Mouse (Mus musculus): Measurements from ENCODE around the gene Zfp507. TPM values are rescaled to one million over a fixed set of nuclear protein-coding genes. Genes with fewer than 3 reads are reported as not detected.

Gene Zfp507
- polyA plus RNA-seq, 1 experiment from 2014 or later, result 20.2 TPM

- Histone ChIP-seq H3K9ac (replicated peaks; ENCODE audit: low read depth, low read length) (no peak overlapping the region), H3K27ac (ENCODE audit: low read length) (no peak overlapping the region), H3K4me3 (ENCODE audit: low read depth, low read length) (no peak overlapping the region), H3K9me3 (ENCODE audit: control insufficient read depth, low read depth, low read length) (no peaks in the 10 kb centered on the region), H3K4me2 (replicated peaks; ENCODE audit: low read depth, low read length) (no peak overlapping the region), H3K36me3 (ENCODE audit: control insufficient read depth, insufficient read depth, low read length) (peaks cover 18% of the 10 kb centered on the region), H3K4me1 (ENCODE audit: control insufficient read depth, insufficient read depth, low read length) (no peaks in the 10 kb centered on the region), H3K27me3 (ENCODE audit: control insufficient read depth, insufficient read depth, low read length) (no peaks in the 10 kb centered on the region)
- WGBS, result 79% methylated on average over 7 of the region's 7 CpGs
- ATAC-seq (ENCODE audit: insufficient number of reproducible peaks, insufficient read depth, low FRiP score, low read depth), result no peak
Observed at GRCm38 (mm10) chr7:35770122-35770521, 32.7 kb downstream of the Zfp507 start.

GRCm38 (mm10) chr7:35764461-35764860 lies 38.3 kb downstream of the Zfp507 start:
- Histone ChIP-seq H3K4me3 (ENCODE audit: low read depth, low read length) (no peak overlapping the region), H3K36me3 (ENCODE audit: control insufficient read depth, insufficient read depth, low read length) (no peaks in the 10 kb centered on the region), H3K9ac (replicated peaks; ENCODE audit: low read depth, low read length) (no peak overlapping the region), H3K4me1 (ENCODE audit: control insufficient read depth, insufficient read depth, low read length) (no peaks in the 10 kb centered on the region), H3K9me3 (ENCODE audit: control insufficient read depth, low read depth, low read length) (no peaks in the 10 kb centered on the region), H3K27ac (ENCODE audit: low read length) (no peak overlapping the region), H3K4me2 (replicated peaks; ENCODE audit: low read depth, low read length) (no peak overlapping the region), H3K27me3 (ENCODE audit: control insufficient read depth, insufficient read depth, low read length) (no peaks in the 10 kb centered on the region)
- WGBS, result 88% methylated on average over 11 of the region's 11 CpGs
- ATAC-seq (ENCODE audit: insufficient number of reproducible peaks, insufficient read depth, low FRiP score, low read depth), result no peak

GRCm38 (mm10) chr7:35761801-35762200 lies 41.0 kb downstream of the Zfp507 start:
- no peaks in the 10 kb centered on the region for H3K36me3 ChIP-seq (ENCODE audit: control insufficient read depth, insufficient read depth, low read length)
- no peaks in the 10 kb centered on the region for H3K27me3 ChIP-seq (ENCODE audit: control insufficient read depth, insufficient read depth, low read length)
- no peak overlapping the region for H3K4me2 ChIP-seq (replicated peaks; ENCODE audit: low read depth, low read length)
- 65% methylated on average over 5 of the region's 5 CpGs for WGBS
- no peak overlapping the region for H3K27ac ChIP-seq (ENCODE audit: low read length)
- no peaks in the 10 kb centered on the region for H3K4me1 ChIP-seq (ENCODE audit: control insufficient read depth, insufficient read depth, low read length)
- no peaks in the 10 kb centered on the region for H3K9me3 ChIP-seq (ENCODE audit: control insufficient read depth, low read depth, low read length)
- H3K9ac ChIP-seq (replicated peaks; ENCODE audit: low read depth, low read length), result no peak overlapping the region
- no peak for ATAC-seq (ENCODE audit: insufficient number of reproducible peaks, insufficient read depth, low FRiP score, low read depth)
- H3K4me3 ChIP-seq (ENCODE audit: low read depth, low read length), result no peak overlapping the region

GRCm38 (mm10) chr7:35759602-35760001 lies 43.2 kb downstream of the Zfp507 start:
- Histone ChIP-seq H3K9ac (replicated peaks; ENCODE audit: low read depth, low read length) (no peak overlapping the region), H3K4me2 (replicated peaks; ENCODE audit: low read depth, low read length) (no peak overlapping the region), H3K27ac (ENCODE audit: low read length) (no peak overlapping the region), H3K4me1 (ENCODE audit: control insufficient read depth, insufficient read depth, low read length) (no peaks in the 10 kb centered on the region; the same call in 1 of the 2 replicates), H3K4me3 (ENCODE audit: low read depth, low read length) (no peak overlapping the region), H3K36me3 (ENCODE audit: control insufficient read depth, insufficient read depth, low read length) (no peaks in the 10 kb centered on the region), H3K27me3 (ENCODE audit: control insufficient read depth, insufficient read depth, low read length) (no peaks in the 10 kb centered on the region), H3K9me3 (ENCODE audit: control insufficient read depth, low read depth, low read length) (no peaks in the 10 kb centered on the region)
- no peak for ATAC-seq (ENCODE audit: insufficient number of reproducible peaks, insufficient read depth, low FRiP score, low read depth)
- WGBS, result 17% methylated on average over 2 of the region's 2 CpGs

GRCm38 (mm10) chr7:35756510-35757440 lies 46.0 kb downstream of the Zfp507 start:
- Histone ChIP-seq H3K36me3 (ENCODE audit: control insufficient read depth, insufficient read depth, low read length) (peaks cover under 1% of the 10 kb centered on the region; the same call in 1 of the 2 replicates), H3K9me3 (ENCODE audit: control insufficient read depth, low read depth, low read length) (no peaks in the 10 kb centered on the region), H3K9ac (replicated peaks; ENCODE audit: low read depth, low read length) (no peak overlapping the region), H3K4me2 (replicated peaks; ENCODE audit: low read depth, low read length) (no peak overlapping the region), H3K4me1 (ENCODE audit: control insufficient read depth, insufficient read depth, low read length) (peaks cover 6% of the 10 kb centered on the region), H3K4me3 (ENCODE audit: low read depth, low read length) (no peak overlapping the region), H3K27ac (ENCODE audit: low read length) (no peak overlapping the region), H3K27me3 (ENCODE audit: control insufficient read depth, insufficient read depth, low read length) (no peaks in the 10 kb centered on the region)
- WGBS, result 40% methylated on average over 14 of the region's 14 CpGs
- no peak for ATAC-seq (ENCODE audit: insufficient number of reproducible peaks, insufficient read depth, low FRiP score, low read depth)

- no peak for ATAC-seq (ENCODE audit: insufficient number of reproducible peaks, insufficient read depth, low FRiP score, low read depth)
- no peaks in the 10 kb centered on the region for H3K27me3 ChIP-seq (ENCODE audit: control insufficient read depth, insufficient read depth, low read length)
- H3K4me1 ChIP-seq (ENCODE audit: control insufficient read depth, insufficient read depth, low read length), result peaks cover 6% of the 10 kb centered on the region
- WGBS, result 69% methylated on average over 4 of the region's 4 CpGs
- peaks cover 10% of the 10 kb centered on the region; the same call in 1 of the 2 replicates for H3K36me3 ChIP-seq (ENCODE audit: control insufficient read depth, insufficient read depth, low read length)
- peak overlapping the region; percentile 95 for H3K4me2 ChIP-seq (replicated peaks; ENCODE audit: low read depth, low read length)
- no peak overlapping the region for H3K27ac ChIP-seq (ENCODE audit: low read length)
- no peak overlapping the region; the same call in 1 of the 2 replicates for H3K9ac ChIP-seq (replicated peaks; ENCODE audit: low read depth, low read length)
- H3K4me3 ChIP-seq (ENCODE audit: low read depth, low read length), result peak overlapping the region; percentile 93
- H3K9me3 ChIP-seq (ENCODE audit: control insufficient read depth, low read depth, low read length), result no peaks in the 10 kb centered on the region
Observed at GRCm38 (mm10) chr7:35754886-35755168, 48.0 kb downstream of the Zfp507 start.

GRCm38 (mm10) chr7:35754033-35754885 lies 48.5 kb downstream of the Zfp507 start, which contains the start of gene Dpy19l3:
Gene Dpy19l3, minus strand, starts transcription at chr7:35754454.
- peak within 1 kb of the TSS; percentile 39; the same call in 1 of the 2 replicates for H3K27ac ChIP-seq (ENCODE audit: low read length)
- peaks cover 11% of the 10 kb centered on the region; the same call in 1 of the 2 replicates for H3K36me3 ChIP-seq (ENCODE audit: control insufficient read depth, insufficient read depth, low read length)
- H3K4me1 ChIP-seq (ENCODE audit: control insufficient read depth, insufficient read depth, low read length), result peaks cover 6% of the 10 kb centered on the region
- peak within 1 kb of the TSS; percentile 51 for H3K9ac ChIP-seq (replicated peaks; ENCODE audit: low read depth, low read length)
- H3K27me3 ChIP-seq (ENCODE audit: control insufficient read depth, insufficient read depth, low read length), result no peaks in the 10 kb centered on the region
- 1% methylated on average over 60 of the region's 70 CpGs for WGBS
- H3K9me3 ChIP-seq (ENCODE audit: control insufficient read depth, low read depth, low read length), result no peaks in the 10 kb centered on the region
- ATAC-seq (ENCODE audit: insufficient number of reproducible peaks, insufficient read depth, low FRiP score, low read depth), result peak; percentile 98
- H3K4me3 ChIP-seq (ENCODE audit: low read depth, low read length), result peak within 1 kb of the TSS; percentile 93
- peak within 1 kb of the TSS; percentile 95 for H3K4me2 ChIP-seq (replicated peaks; ENCODE audit: low read depth, low read length)

- Histone ChIP-seq H3K4me2 (replicated peaks; ENCODE audit: low read depth, low read length) (peak overlapping the region; percentile 95), H3K4me3 (ENCODE audit: low read depth, low read length) (peak overlapping the region; percentile 93), H3K4me1 (ENCODE audit: control insufficient read depth, insufficient read depth, low read length) (peaks cover 6% of the 10 kb centered on the region), H3K9ac (replicated peaks; ENCODE audit: low read depth, low read length) (peak overlapping the region; percentile 51), H3K27ac (ENCODE audit: low read length) (no peak overlapping the region), H3K9me3 (ENCODE audit: control insufficient read depth, low read depth, low read length) (no peaks in the 10 kb centered on the region), H3K27me3 (ENCODE audit: control insufficient read depth, insufficient read depth, low read length) (no peaks in the 10 kb centered on the region), H3K36me3 (ENCODE audit: control insufficient read depth, insufficient read depth, low read length) (peaks cover 17% of the 10 kb centered on the region; the same call in 1 of the 2 replicates)
- 2% methylated on average over 15 of the region's 15 CpGs for WGBS
- no peak for ATAC-seq (ENCODE audit: insufficient number of reproducible peaks, insufficient read depth, low FRiP score, low read depth)
Observed at GRCm38 (mm10) chr7:35753319-35754032, 49.3 kb downstream of the Zfp507 start.

Measured in stomach, embryonic 14.5 days (tissue).